Mouse (Mus musculus) forebrain, embryonic 13.5 days (tissue): ENCODE measurements around the gene Tlx3. TPM values are rescaled to one million over a fixed set of nuclear protein-coding genes. Genes with fewer than 3 reads are reported as not detected.

ENCODE experiments used
- ATAC-seq: fragments of 200-750 bp; cut with Nextera tagmentation; 2 replicates; pipeline ENCODE4 v1.8.0; 2017
- H3K27ac ChIP-seq: fragments of 300-500 bp; sonication (generic); 2 replicates; pipeline ENCODE4 v1.5.1; 2015; ENCODE audit warnings: inconsistent platforms, mild to moderate bottlenecking, moderate library complexity
- H3K27me3 ChIP-seq: fragments of 300-500 bp; sonication (generic); 2 replicates; pipeline ENCODE4 v1.6.1; 2015; ENCODE audit warnings: mild to moderate bottlenecking, inconsistent platforms
- H3K36me3 ChIP-seq: fragments of 300-500 bp; sonication (generic); 2 replicates; pipeline ENCODE4 v1.6.1; 2015; ENCODE audit warnings: mild to moderate bottlenecking, inconsistent platforms; ENCODE audit not compliant: poor library complexity, severe bottlenecking
- H3K4me1 ChIP-seq: fragments of 300-500 bp; sonication (generic); 2 replicates; pipeline ENCODE4 v1.6.1; 2015; ENCODE audit warnings: inconsistent platforms
- H3K4me2 ChIP-seq: fragments of 300-500 bp; sonication (generic); 2 replicates; pipeline ENCODE4 v1.6.1; 2015; ENCODE audit warnings: inconsistent platforms, mild to moderate bottlenecking, moderate library complexity
- H3K4me3 ChIP-seq: fragments of 300-500 bp; sonication (generic); 2 replicates; pipeline ENCODE4 v1.5.1; 2015; ENCODE audit warnings: mild to moderate bottlenecking, inconsistent platforms
- H3K9ac ChIP-seq: fragments of 300-500 bp; sonication (generic); 2 replicates; pipeline ENCODE4 v1.6.1; 2015; ENCODE audit warnings: mild to moderate bottlenecking, inconsistent platforms
- H3K9me3 ChIP-seq: fragments of 300-500 bp; sonication (generic); replicated peaks from 2 replicates; pipeline ENCODE4 v1.6.1; 2016; ENCODE audit warnings: inconsistent platforms
- WGBS: fragments of 180-500 bp; shearing (Covaris S2); methylation state at CpG from one replicate; pipeline ENCODE4 v1.1.7; 2015; 5-methylcytosine and 5-hydroxymethylcytosine counted together
- polyA plus RNA-seq: library from polyadenylated mRNA; unstranded; fragments of >200 nt; fragmentation: Nextera tagmentation; extraction: Ambion mirVana; gene quantifications from 2 replicates; pipeline ENCODE4 v1.2.1, GENCODE M21; 2015

Gene Tlx3
- polyA plus RNA-seq, 1 experiment from 2014 or later = not detected

GRCm38 (mm10) chr11:33195531-33196446, 7.6 kb downstream of the Tlx3 start:
- ATAC-seq = peak; percentile 17; the same call in 1 of the 2 replicates
- 3% methylated on average over 25 of the region's 25 CpGs for WGBS
- Histone ChIP-seq H3K27ac (no peak overlapping the region), H3K4me3 (no peak overlapping the region), H3K27me3 (peaks cover 94% of the 10 kb centered on the region), H3K4me2 (no peak overlapping the region), H3K4me1 (peaks cover 15% of the 10 kb centered on the region), H3K9ac (no peak overlapping the region), H3K9me3 (no peaks in the 10 kb centered on the region), H3K36me3 (no peaks in the 10 kb centered on the region)

GRCm38 (mm10) chr11:33195061-33195460, 8.3 kb downstream of the Tlx3 start:
- H3K27ac ChIP-seq = no peak overlapping the region
- no peak overlapping the region for H3K9ac ChIP-seq
- H3K27me3 ChIP-seq = peaks cover 92% of the 10 kb centered on the region
- H3K4me2 ChIP-seq = no peak overlapping the region
- no peaks in the 10 kb centered on the region for H3K36me3 ChIP-seq
- peaks cover 8% of the 10 kb centered on the region; the same call in 1 of the 2 replicates for H3K4me1 ChIP-seq
- no peak overlapping the region for H3K4me3 ChIP-seq
- WGBS = 14% methylated on average over 7 of the region's 7 CpGs
- no peak for ATAC-seq
- no peaks in the 10 kb centered on the region for H3K9me3 ChIP-seq

DNA sequence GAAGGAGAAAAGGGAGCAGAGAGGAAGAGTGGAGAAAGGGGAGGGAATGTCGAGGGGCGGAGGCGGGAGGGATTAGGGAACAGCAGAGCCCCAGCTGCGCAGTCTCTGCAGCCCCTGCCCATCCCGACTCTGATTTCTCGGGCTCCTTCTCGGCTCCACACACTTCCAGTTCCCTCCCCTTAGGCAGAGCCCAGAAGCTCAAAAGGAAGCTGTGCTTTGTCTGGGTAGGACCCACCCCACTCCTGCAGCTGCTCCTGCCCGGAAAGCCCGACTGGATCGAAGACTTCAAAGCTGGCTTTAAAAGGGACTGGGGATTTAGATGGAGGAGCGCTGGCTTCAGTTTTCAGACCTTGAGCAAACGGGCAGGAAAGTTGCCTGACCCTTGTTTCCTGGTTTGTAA, 9.7 kb downstream of the Tlx3 start:
- no peak overlapping the region for H3K27ac ChIP-seq
- 0 out of 2 replicates have a peak, but pooled peaks have one; percentile 30 for ATAC-seq
- peaks cover 6% of the 10 kb centered on the region; the same call in 1 of the 2 replicates for H3K4me1 ChIP-seq
- peaks cover 83% of the 10 kb centered on the region for H3K27me3 ChIP-seq
- 3% methylated on average over 12 of the region's 12 CpGs for WGBS
- H3K36me3 ChIP-seq = no peaks in the 10 kb centered on the region
- H3K4me2 ChIP-seq = 0 out of 2 replicates have a peak overlapping the region, but pooled peaks have one; percentile 21
- no peaks in the 10 kb centered on the region for H3K9me3 ChIP-seq
- peak overlapping the region; percentile 10; the same call in 1 of the 2 replicates for H3K4me3 ChIP-seq
- no peak overlapping the region for H3K9ac ChIP-seq

DNA sequence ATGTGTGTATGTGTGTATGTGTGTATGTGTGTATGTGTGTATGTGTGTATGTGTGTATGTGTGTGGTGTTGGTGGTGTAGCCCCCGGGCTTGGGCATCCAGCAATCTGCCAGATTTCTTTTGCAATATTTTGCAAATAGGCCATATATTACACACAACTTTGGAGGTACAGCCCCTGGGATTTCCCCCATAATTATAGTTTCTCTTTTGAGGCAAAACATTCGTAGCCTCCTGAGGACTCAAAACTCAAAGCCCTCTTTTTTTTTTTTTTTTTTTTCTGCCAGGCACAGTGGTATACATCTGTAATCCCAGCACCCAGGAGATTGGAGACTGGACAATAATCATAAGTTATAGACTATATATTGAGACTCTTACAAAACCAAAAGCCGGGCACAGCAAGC, 21.6 kb downstream of the Tlx3 start:
- H3K9ac ChIP-seq = no peak overlapping the region
- no peaks in the 10 kb centered on the region for H3K9me3 ChIP-seq
- no peak overlapping the region for H3K4me2 ChIP-seq
- 81% methylated on average over 3 of the region's 3 CpGs for WGBS
- peaks cover 9% of the 10 kb centered on the region for H3K4me1 ChIP-seq
- H3K27me3 ChIP-seq = peaks cover 41% of the 10 kb centered on the region
- no peaks in the 10 kb centered on the region for H3K36me3 ChIP-seq
- ATAC-seq = no peak
- no peak overlapping the region for H3K4me3 ChIP-seq
- H3K27ac ChIP-seq = no peak overlapping the region

- Histone ChIP-seq H3K4me3 (peak overlapping the region; percentile 17), H3K4me1 (peaks cover 9% of the 10 kb centered on the region), H3K9ac (0 out of 2 replicates have a peak overlapping the region, but pooled peaks have one; percentile 6), H3K9me3 (no peaks in the 10 kb centered on the region), H3K27ac (no peak overlapping the region), H3K27me3 (peaks cover 46% of the 10 kb centered on the region), H3K36me3 (no peaks in the 10 kb centered on the region), H3K4me2 (peak overlapping the region; percentile 48)
- ATAC-seq = no peak
- WGBS = 3% methylated on average over 18 of the region's 18 CpGs
Observed at GRCm38 (mm10) chr11:33180701-33181116, 22.7 kb downstream of the Tlx3 start.

DNA sequence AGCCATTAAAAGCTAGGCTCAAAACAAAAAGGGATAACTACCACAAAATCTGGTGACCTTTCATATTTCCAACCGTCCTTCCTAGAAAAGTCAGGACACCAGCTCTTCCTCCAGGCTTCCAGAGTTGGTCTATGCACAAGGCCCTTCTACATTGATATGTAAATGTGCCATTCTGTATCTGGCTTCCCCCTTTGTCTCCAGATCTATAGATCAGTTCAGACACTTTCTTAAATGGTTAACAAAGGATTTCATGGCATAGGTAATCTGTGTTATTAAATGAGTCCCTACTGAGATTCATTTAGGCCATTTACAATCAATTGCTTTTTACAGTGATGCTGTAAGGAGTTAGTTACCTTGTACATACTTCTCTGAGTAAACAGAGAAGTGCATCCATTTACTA, 23.6 kb downstream of the Tlx3 start:
- Histone ChIP-seq H3K4me3 (no peak overlapping the region), H3K27me3 (peaks cover 52% of the 10 kb centered on the region), H3K9me3 (no peaks in the 10 kb centered on the region), H3K9ac (no peak overlapping the region), H3K4me1 (peaks cover 9% of the 10 kb centered on the region), H3K36me3 (no peaks in the 10 kb centered on the region), H3K4me2 (no peak overlapping the region), H3K27ac (no peak overlapping the region)
- 14% methylated on average over 1 of the region's 1 CpGs for WGBS
- no peak for ATAC-seq

DNA sequence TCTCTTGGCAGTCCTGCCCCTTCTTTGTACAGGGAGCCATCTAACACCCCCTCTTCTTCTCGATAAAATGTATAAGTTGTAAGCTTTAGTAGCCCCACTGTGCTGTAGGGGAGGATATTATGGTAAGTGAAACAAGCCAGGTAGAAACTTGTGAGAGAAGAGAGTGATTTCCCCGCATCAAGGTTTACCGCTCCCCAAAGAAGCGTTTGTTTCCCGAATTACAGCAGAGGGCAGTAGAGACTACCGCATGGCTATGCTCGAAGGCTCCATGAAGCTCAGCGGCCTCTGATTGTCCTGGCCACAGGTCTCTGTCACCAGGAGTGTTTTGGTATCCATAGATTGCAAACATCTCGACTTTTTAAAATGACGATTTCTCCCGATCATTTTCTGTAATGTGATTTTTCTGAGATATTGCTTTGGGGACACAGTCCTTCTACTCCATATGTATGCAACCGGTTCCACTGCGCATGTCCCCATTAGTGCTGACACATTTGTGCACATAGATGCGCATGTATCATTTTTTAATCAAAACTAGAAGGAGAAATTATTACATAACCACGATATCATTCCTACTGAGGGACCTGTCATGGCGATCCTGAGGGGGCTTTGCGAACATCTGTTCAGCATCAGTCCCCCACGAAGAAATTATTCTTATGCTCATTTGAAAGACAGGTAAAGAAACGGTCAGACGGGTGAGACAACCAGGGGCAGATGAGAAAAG, 26.7 kb downstream of the Tlx3 start:
- Histone ChIP-seq H3K9me3 (no peaks in the 10 kb centered on the region), H3K36me3 (no peaks in the 10 kb centered on the region), H3K4me2 (no peak overlapping the region), H3K27ac (no peak overlapping the region), H3K4me3 (no peak overlapping the region), H3K27me3 (peaks cover 52% of the 10 kb centered on the region), H3K4me1 (peaks cover 9% of the 10 kb centered on the region), H3K9ac (no peak overlapping the region)
- ATAC-seq = peak; percentile 83
- 32% methylated on average over 20 of the region's 20 CpGs for WGBS

DNA sequence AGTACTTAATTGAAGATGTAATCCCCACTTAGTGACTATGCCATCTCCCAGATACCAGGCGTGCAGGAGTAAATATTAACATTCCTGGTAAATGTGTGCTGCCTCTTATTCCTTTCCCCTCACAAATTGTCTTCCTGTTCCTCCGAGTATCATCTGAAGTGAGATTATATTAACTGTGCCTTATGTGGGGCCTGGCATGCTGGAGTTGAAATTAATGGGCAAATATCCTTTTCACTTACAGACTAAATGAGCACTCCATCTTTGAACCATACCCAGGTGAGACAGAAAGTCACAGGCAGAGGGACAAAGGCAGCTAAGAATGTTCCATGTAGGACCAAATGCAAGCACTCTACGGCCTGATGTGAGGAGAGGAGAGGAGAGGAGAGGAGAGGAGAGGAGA, 27.6 kb downstream of the Tlx3 start:
- Histone ChIP-seq H3K27ac (no peak overlapping the region), H3K4me3 (no peak overlapping the region), H3K36me3 (no peaks in the 10 kb centered on the region), H3K9ac (no peak overlapping the region), H3K27me3 (peaks cover 42% of the 10 kb centered on the region), H3K9me3 (no peaks in the 10 kb centered on the region), H3K4me2 (no peak overlapping the region), H3K4me1 (peaks cover 7% of the 10 kb centered on the region)
- WGBS = 67% methylated on average over 3 of the region's 3 CpGs
- no peak for ATAC-seq

DNA sequence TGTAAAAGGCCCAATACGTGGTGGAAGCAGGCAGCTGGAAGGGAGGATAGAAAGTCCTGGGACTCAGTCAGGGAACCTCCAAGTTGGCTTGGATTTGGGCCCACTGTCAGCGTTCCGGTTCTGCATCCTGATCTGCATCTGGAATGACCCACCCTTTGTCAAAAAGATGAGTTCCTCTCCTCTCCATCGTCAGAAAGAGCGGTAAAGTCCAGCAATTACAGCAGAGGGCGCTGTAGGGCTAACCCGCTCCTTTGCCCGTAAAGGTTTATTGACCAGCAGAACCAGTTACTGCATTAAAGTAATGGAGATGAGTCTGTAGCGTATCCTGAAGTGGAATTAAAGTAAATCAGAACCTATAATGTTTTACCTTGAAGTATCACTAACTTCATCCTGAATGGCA, 32.9 kb downstream of the Tlx3 start:
- 11% methylated on average over 9 of the region's 9 CpGs for WGBS
- H3K4me2 ChIP-seq = no peak overlapping the region
- H3K4me1 ChIP-seq = no peaks in the 10 kb centered on the region

GRCm38 (mm10) chr11:33162998-33163506, 40.3 kb downstream of the Tlx3 start, which contains the start of gene Npm1:
Gene Npm1, minus strand, starts transcription at chr11:33163206.
- Histone ChIP-seq H3K27me3 (no peaks in the 10 kb centered on the region), H3K27ac (peak within 1 kb of the TSS; percentile 97), H3K4me2 (peak within 1 kb of the TSS; percentile 94), H3K36me3 (peaks cover 32% of the 10 kb centered on the region), H3K4me3 (peak within 1 kb of the TSS; percentile 98), H3K9ac (peak within 1 kb of the TSS; percentile 98), H3K4me1 (peaks cover 22% of the 10 kb centered on the region), H3K9me3 (no peaks in the 10 kb centered on the region)
- ATAC-seq = peak; percentile 96
- WGBS = 4% methylated on average over 49 of the region's 49 CpGs

More for the DNA sequence above, 32.9 kb downstream of the Tlx3 start:
- H3K4me3 ChIP-seq = no peak overlapping the region
- H3K9me3 ChIP-seq = no peaks in the 10 kb centered on the region
- H3K9ac ChIP-seq = no peak overlapping the region
- no peak overlapping the region for H3K27ac ChIP-seq
- no peaks in the 10 kb centered on the region for H3K36me3 ChIP-seq
- H3K27me3 ChIP-seq = peaks cover 8% of the 10 kb centered on the region; the same call in 1 of the 2 replicates
- no peak for ATAC-seq

- 2% methylated on average over 46 of the region's 53 CpGs for WGBS
Observed at GRCm38 (mm10) chr11:33162211-33162997, 41.0 kb downstream of the Tlx3 start.

More at GRCm38 (mm10) chr11:33162211-33162997, 41.0 kb downstream of the Tlx3 start:
- Histone ChIP-seq H3K27ac (peak overlapping the region; percentile 97), H3K4me3 (peak overlapping the region; percentile 98), H3K4me2 (peak overlapping the region; percentile 94), H3K27me3 (no peaks in the 10 kb centered on the region), H3K36me3 (peaks cover 39% of the 10 kb centered on the region), H3K9me3 (no peaks in the 10 kb centered on the region), H3K4me1 (peaks cover 22% of the 10 kb centered on the region), H3K9ac (peak overlapping the region; percentile 98)
- ATAC-seq = peak; percentile 68
